8 mouse cellular contexts compared by ENCODE assay signal in genomic region chr7:44896499-44896898, GRCm38 (mm10). TPM values are rescaled to one million over a fixed set of nuclear protein-coding genes. Genes with fewer than 3 reads are reported as not detected.
A peak's percentile ranks its signal among the peaks of the same experiment; 100 is the strongest.
DNase-seq lines count a peak whose midpoint lies in the region; ATAC-seq and TF ChIP-seq lines count a peak whose summit lies in the region.

No protein-coding gene starts in this region.

- peak overlapping the region; percentile 80 for H3K4me3 ChIP-seq in testis, adult 2 months (ENCODE audit: control insufficient read depth, low read depth, low read length)
- H3K4me3 ChIP-seq in limb, embryonic 15.5 days = peak overlapping the region; percentile 58

- no peak for TF ChIP-seq POLR2A in testis, adult 2 months (IDR thresholded peaks at IDR 0.05; ENCODE audit: control insufficient read depth, low read depth, low read length)

- DNase-seq in adrenal gland, postnatal 14 days = peak; percentile 41
- DNase-seq in adrenal gland, postnatal 10 days = no peak
- no peak for DNase-seq in testis, postnatal 14 days (ENCODE audit: low spot score)
- DNase-seq in frontal cortex, postnatal 10 days (ENCODE audit: low spot score in 2 of 2) = no peak
- DNase-seq in adrenal gland, adult 8-10 months = no peak
- no peak for DNase-seq in urinary bladder, postnatal 25 days (ENCODE audit: low spot score)

- H3K9me3 ChIP-seq in limb, embryonic 15.5 days = no peaks in the 10 kb centered on the region

- no peak for ATAC-seq in limb, embryonic 15.5 days (ENCODE audit: insufficient number of reproducible peaks, low FRiP score, low TSS enrichment, low read depth)

- H3K27me3 ChIP-seq in testis, adult 2 months (ENCODE audit: control insufficient read depth, insufficient read depth, low read length) = no peaks in the 10 kb centered on the region
- no peaks in the 10 kb centered on the region for H3K27me3 ChIP-seq in limb, embryonic 15.5 days

- H3K9ac ChIP-seq in limb, embryonic 15.5 days = peak overlapping the region; percentile 50

- peaks cover 30% of the 10 kb centered on the region for H3K4me1 ChIP-seq in testis, adult 2 months (ENCODE audit: control insufficient read depth, insufficient read depth, low read length)
- peaks cover 50% of the 10 kb centered on the region for H3K4me1 ChIP-seq in limb, embryonic 15.5 days

- TF ChIP-seq CTCF in testis, adult 2 months (IDR thresholded peaks at IDR 0.05; ENCODE audit: control insufficient read depth, insufficient read depth, insufficient replicate concordance, low read depth, low read length) = no peak

- no peaks in the 10 kb centered on the region for H3K36me3 ChIP-seq in testis, adult 2 months (ENCODE audit: control insufficient read depth, insufficient read depth, low read length)
- peaks cover 22% of the 10 kb centered on the region for H3K36me3 ChIP-seq in limb, embryonic 15.5 days

- 33% methylated on average over 10 of the region's 10 CpGs for WGBS in limb, embryonic 15.5 days

- H3K27ac ChIP-seq in testis, adult 2 months (ENCODE audit: control insufficient read depth, insufficient read depth, low read depth, low read length) = peak overlapping the region; percentile 50
- peak overlapping the region; percentile 88 for H3K27ac ChIP-seq in limb, embryonic 15.5 days

- peak overlapping the region; percentile 55 for H3K4me2 ChIP-seq in limb, embryonic 15.5 days

RNA-seq across cellular contexts. Expression of gene Fuz, which starts 0.6 kb away (rescaled TPM):
- total RNA-seq in adrenal gland, postnatal 14 days (2021) = 23.5 and 24.8 TPM in 2 replicates
- 10 to 100 TPM; 19.5 to 24.8 TPM for total RNA-seq in adrenal gland, postnatal 10 days (2021)
- polyA plus RNA-seq in testis, adult 2 months (2012; rRNA removed) = 39.2 and 40.0 TPM in 2 replicates
- 22.8 and 24.2 TPM in 2 replicates for polyA plus RNA-seq in limb, embryonic 15.5 days (2015; fragmentation: Nextera tagmentation; extraction: Ambion mirVana)
- 10 to 100 TPM; 27.2 to 46.8 (median 38.4) TPM for total RNA-seq in adrenal gland, adult 8-10 months (2022)

RNA-seq across cellular contexts. Expression of gene Med25, which starts 4.0 kb away (rescaled TPM):
- total RNA-seq in adrenal gland, postnatal 14 days (2021) = 75.3 and 87.2 TPM in 2 replicates
- 10 to 100 TPM; 73.7 to 83.7 TPM for total RNA-seq in adrenal gland, postnatal 10 days (2021)
- 143 and 206 TPM in 2 replicates for polyA plus RNA-seq in testis, adult 2 months (2012; rRNA removed)
- 103 and 109 TPM in 2 replicates for polyA plus RNA-seq in limb, embryonic 15.5 days (2015; fragmentation: Nextera tagmentation; extraction: Ambion mirVana)
- 100 to 1,000 TPM in 2 of 4 experiments, 10 to 100 TPM in 2; 85.0 to 118 (median 96.5) TPM for total RNA-seq in adrenal gland, adult 8-10 months (2022)

RNA-seq across cellular contexts. Expression of gene Ptov1, which starts 26.9 kb away (rescaled TPM):
- 239 and 241 TPM in 2 replicates for total RNA-seq in adrenal gland, postnatal 14 days (2021)
- 100 to 1,000 TPM; 239 to 266 TPM for total RNA-seq in adrenal gland, postnatal 10 days (2021)
- polyA plus RNA-seq in testis, adult 2 months (2012; rRNA removed) = 171 and 187 TPM in 2 replicates
- polyA plus RNA-seq in limb, embryonic 15.5 days (2015; fragmentation: Nextera tagmentation; extraction: Ambion mirVana) = 286 and 373 TPM in 2 replicates
- total RNA-seq in adrenal gland, adult 8-10 months (2022) = 100 to 1,000 TPM; 273 to 304 (median 292) TPM

RNA-seq across cellular contexts. Expression of gene Ap2a1, which starts 32.8 kb away (rescaled TPM):
- 81.2 and 83.2 TPM in 2 replicates for total RNA-seq in adrenal gland, postnatal 14 days (2021)
- 10 to 100 TPM; 83.6 to 93.2 TPM for total RNA-seq in adrenal gland, postnatal 10 days (2021)
- 323 and 343 TPM in 2 replicates for polyA plus RNA-seq in testis, adult 2 months (2012; rRNA removed)
- 68.8 and 71.9 TPM in 2 replicates for polyA plus RNA-seq in limb, embryonic 15.5 days (2015; fragmentation: Nextera tagmentation; extraction: Ambion mirVana)
- 100 to 1,000 TPM in 3 of 4 experiments, 10 to 100 TPM in 1; 99.8 to 139 (median 118) TPM for total RNA-seq in adrenal gland, adult 8-10 months (2022)

RNA-seq across cellular contexts. Expression of gene Pnkp, which starts 39.6 kb away (rescaled TPM):
- total RNA-seq in adrenal gland, postnatal 14 days (2021) = 35.2 and 45.1 TPM in 2 replicates
- 10 to 100 TPM; 37.6 to 38.6 TPM for total RNA-seq in adrenal gland, postnatal 10 days (2021)
- 26.5 and 29.4 TPM in 2 replicates for polyA plus RNA-seq in testis, adult 2 months (2012; rRNA removed)
- 29.7 and 29.8 TPM in 2 replicates for polyA plus RNA-seq in limb, embryonic 15.5 days (2015; fragmentation: Nextera tagmentation; extraction: Ambion mirVana)
- total RNA-seq in adrenal gland, adult 8-10 months (2022) = 10 to 100 TPM; 46.6 to 56.6 (median 53.6) TPM
